Mouse (Mus musculus) E14TG2a.4 (cell line): ENCODE results near the gene Kat5.

Experiments
- CTCF ChIP-seq: conservative IDR thresholded peaks from 2 replicates; pipeline ENCODE4 v1.5.1; 2014; ENCODE audit warnings: low read length
- NANOG ChIP-seq: IDR thresholded peaks from 2 replicates; pipeline ENCODE4 v1.6.1; 2014; ENCODE audit warnings: borderline replicate concordance, low read length, mixed read lengths

GRCm38 (mm10) chr19:5580776-5581175, 29.3 kb downstream of the Kat5 start:
- no peak for TF ChIP-seq NANOG
- no peak for TF ChIP-seq CTCF
